ENCODE assay signal across 24 mouse cellular contexts in the genomic region with DNA sequence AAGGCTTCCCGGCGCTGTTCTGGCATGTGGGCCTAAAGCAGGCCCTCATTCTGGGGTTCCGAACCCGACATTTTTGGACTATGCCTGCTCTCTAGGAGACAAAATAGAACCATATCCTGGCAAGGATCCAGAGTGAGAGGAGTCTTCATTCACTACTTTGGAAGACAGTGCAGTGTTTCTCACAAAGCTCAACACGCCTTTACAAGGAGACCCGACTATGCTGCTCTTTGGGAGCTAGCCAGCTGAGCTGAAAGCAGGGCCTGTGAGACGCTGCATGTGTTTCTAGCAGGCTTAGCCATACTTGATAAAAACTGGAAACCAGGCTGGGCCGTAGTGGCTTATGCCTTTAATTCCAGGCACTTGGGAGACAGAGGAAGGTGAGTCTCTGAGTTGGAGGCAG. TPM values are rescaled to one million over a fixed set of nuclear protein-coding genes. Genes with fewer than 3 reads are reported as not detected.
DNase-seq lines count a peak whose midpoint lies in the region; ATAC-seq and TF ChIP-seq lines count a peak whose summit lies in the region.
"Had no signal": no experiment of that assay in that cellular context is flagged by ENCODE, and none has a peak within 500 bp of the region (broad histone marks: within the 10 kb centered on the region; RNA-seq: fewer than 3 reads in every experiment).

No protein-coding gene starts in this region.

- no peak overlapping the region for H3K4me3 ChIP-seq in forebrain, embryonic 14.5 days (ENCODE audit: low read depth, low read length)
- no peak overlapping the region for H3K4me3 ChIP-seq in forebrain, embryonic 13.5 days
- H3K4me3 ChIP-seq in hindbrain, embryonic 10.5 days = no peak overlapping the region
- H3K4me3 ChIP-seq in hindbrain, embryonic 11.5 days (ENCODE audit: low read depth, low read length) = no peak overlapping the region
- no peak overlapping the region for H3K4me3 ChIP-seq in midbrain, embryonic 11.5 days (ENCODE audit: low read depth, low read length)
- H3K4me3 ChIP-seq in midbrain, embryonic 10.5 days = no peak overlapping the region
- H3K4me3 ChIP-seq: erythroblast, embryonic 14.5 days; intestine, embryonic 15.5 days; limb, embryonic 15.5 days; liver, embryonic 15.5 days; neural tube, embryonic 15.5 days had no signal

- TF ChIP-seq POLR2A in brain, embryonic 14.5 days (IDR thresholded peaks at IDR 0.05; ENCODE audit: borderline replicate concordance, extremely low read depth, insufficient read depth, insufficient read length, poor library complexity, severe bottlenecking) = no peak

- peaks cover 4% of the 10 kb centered on the region; the same call in 1 of the 2 replicates for H3K4me1 ChIP-seq in forebrain, embryonic 14.5 days (ENCODE audit: control insufficient read depth, insufficient read depth, low read length)
- peaks cover 7% of the 10 kb centered on the region; the same call in 1 of the 2 replicates for H3K4me1 ChIP-seq in forebrain, embryonic 13.5 days
- peaks cover 12% of the 10 kb centered on the region; the same call in 1 of the 2 replicates for H3K4me1 ChIP-seq in hindbrain, embryonic 10.5 days (replicated peaks)
- H3K4me1 ChIP-seq in hindbrain, embryonic 11.5 days (replicated peaks; ENCODE audit: control insufficient read depth, insufficient read depth, low read length) = no peaks in the 10 kb centered on the region
- no peaks in the 10 kb centered on the region; the same call in 1 of the 2 replicates for H3K4me1 ChIP-seq in midbrain, embryonic 11.5 days (ENCODE audit: control insufficient read depth, insufficient read depth, low read length)
- peaks cover 7% of the 10 kb centered on the region; the same call in 1 of the 2 replicates for H3K4me1 ChIP-seq in midbrain, embryonic 10.5 days
- H3K4me1 ChIP-seq: liver, embryonic 15.5 days had no signal

- no peaks in the 10 kb centered on the region for H3K36me3 ChIP-seq in forebrain, embryonic 14.5 days (ENCODE audit: control insufficient read depth, insufficient read depth, low read length)
- H3K36me3 ChIP-seq in forebrain, embryonic 13.5 days (ENCODE audit: poor library complexity, severe bottlenecking) = no peaks in the 10 kb centered on the region
- H3K36me3 ChIP-seq in hindbrain, embryonic 10.5 days = no peaks in the 10 kb centered on the region
- no peaks in the 10 kb centered on the region for H3K36me3 ChIP-seq in hindbrain, embryonic 11.5 days (ENCODE audit: control insufficient read depth, insufficient read depth, low read length)
- no peaks in the 10 kb centered on the region for H3K36me3 ChIP-seq in midbrain, embryonic 11.5 days (ENCODE audit: control insufficient read depth, insufficient read depth, low read length)
- no peaks in the 10 kb centered on the region for H3K36me3 ChIP-seq in midbrain, embryonic 10.5 days
- H3K36me3 ChIP-seq: G1E; intestine, embryonic 15.5 days; limb, embryonic 15.5 days; liver, embryonic 15.5 days; neural tube, embryonic 15.5 days had no signal

- H3K9me3 ChIP-seq in forebrain, embryonic 14.5 days (replicated peaks; ENCODE audit: control insufficient read depth, low read length) = no peaks in the 10 kb centered on the region
- H3K9me3 ChIP-seq in forebrain, embryonic 13.5 days (replicated peaks) = no peaks in the 10 kb centered on the region
- H3K9me3 ChIP-seq in hindbrain, embryonic 10.5 days = no peaks in the 10 kb centered on the region
- no peaks in the 10 kb centered on the region for H3K9me3 ChIP-seq in hindbrain, embryonic 11.5 days (ENCODE audit: control insufficient read depth, low read length)
- no peaks in the 10 kb centered on the region for H3K9me3 ChIP-seq in midbrain, embryonic 11.5 days (ENCODE audit: control insufficient read depth, low read length)
- no peaks in the 10 kb centered on the region for H3K9me3 ChIP-seq in midbrain, embryonic 10.5 days (replicated peaks)
- H3K9me3 ChIP-seq: G1E; intestine, embryonic 15.5 days; limb, embryonic 15.5 days; liver, embryonic 15.5 days; neural tube, embryonic 15.5 days had no signal

- WGBS in forebrain, embryonic 14.5 days = 68% methylated on average over 8 of the region's 8 CpGs
- 79% methylated on average over 8 of the region's 8 CpGs for WGBS in forebrain, embryonic 13.5 days
- WGBS in hindbrain, embryonic 10.5 days = 91% methylated on average over 8 of the region's 8 CpGs
- WGBS in hindbrain, embryonic 11.5 days = 93% methylated on average over 8 of the region's 8 CpGs
- WGBS in midbrain, embryonic 11.5 days = 90% methylated on average over 8 of the region's 8 CpGs
- WGBS in midbrain, embryonic 10.5 days = 91% methylated on average over 8 of the region's 8 CpGs

- H3K4me2 ChIP-seq in forebrain, embryonic 14.5 days (ENCODE audit: low read length) = no peak overlapping the region
- no peak overlapping the region for H3K4me2 ChIP-seq in forebrain, embryonic 13.5 days
- no peak overlapping the region for H3K4me2 ChIP-seq in hindbrain, embryonic 11.5 days (replicated peaks; ENCODE audit: low read depth, low read length)
- no peak overlapping the region for H3K4me2 ChIP-seq in midbrain, embryonic 11.5 days
- H3K4me2 ChIP-seq: hindbrain, embryonic 14.5 days; intestine, embryonic 15.5 days; limb, embryonic 15.5 days; liver, embryonic 15.5 days; neural tube, embryonic 15.5 days had no signal

- H3K27ac ChIP-seq in forebrain, embryonic 14.5 days (ENCODE audit: low read depth, low read length) = no peak overlapping the region
- no peak overlapping the region for H3K27ac ChIP-seq in forebrain, embryonic 13.5 days
- H3K27ac ChIP-seq in hindbrain, embryonic 10.5 days = 0 out of 2 replicates have a peak overlapping the region, but pooled peaks have one; percentile 59
- H3K27ac ChIP-seq in hindbrain, embryonic 11.5 days (ENCODE audit: low read depth, low read length) = no peak overlapping the region
- no peak overlapping the region for H3K27ac ChIP-seq in midbrain, embryonic 11.5 days (ENCODE audit: low read depth, low read length)
- H3K27ac ChIP-seq in midbrain, embryonic 10.5 days (replicated peaks) = no peak overlapping the region
- H3K27ac ChIP-seq: hindbrain, embryonic 14.5 days; intestine, embryonic 15.5 days; limb, embryonic 15.5 days; liver, embryonic 15.5 days; neural tube, embryonic 15.5 days had no signal

- ATAC-seq in forebrain, embryonic 14.5 days = no peak
- ATAC-seq in forebrain, embryonic 13.5 days = no peak
- no peak for ATAC-seq in hindbrain, embryonic 11.5 days (ENCODE audit: low FRiP score)
- ATAC-seq in midbrain, embryonic 11.5 days (ENCODE audit: low FRiP score) = no peak
- ATAC-seq: intestine, embryonic 15.5 days; lung, postnatal 0 days; midbrain, embryonic 16.5 days had no signal

- peak; percentile 55 for DNase-seq in forebrain, embryonic 14.5 days (ENCODE audit: low spot score)
- no peak for DNase-seq in hindbrain, embryonic 10.5 days (ENCODE audit: low spot score)
- no peak for DNase-seq in hindbrain, embryonic 11.5 days (ENCODE audit: low spot score)
- peak; percentile 61 for DNase-seq in midbrain, embryonic 11.5 days (ENCODE audit: low spot score, missing footprints)
- no peak for DNase-seq in midbrain, embryonic 10.5 days (ENCODE audit: low spot score)
- peak; percentile 62 for DNase-seq in brain, embryonic 14.5 days (ENCODE audit: low read depth)
- no peak for DNase-seq in adrenal gland, postnatal 10 days
- DNase-seq: adrenal gland, postnatal 25 days; cerebellum, adult 2 months; gastrocnemius, postnatal 25 days; kidney, adult 9 months; kidney, postnatal 4 days; layer of hippocampus, adult 9-11 months; thymus, adult 2 months had no signal

- no peaks in the 10 kb centered on the region for H3K27me3 ChIP-seq in forebrain, embryonic 14.5 days (replicated peaks; ENCODE audit: control insufficient read depth, insufficient read depth, low read length)
- H3K27me3 ChIP-seq in forebrain, embryonic 13.5 days = no peaks in the 10 kb centered on the region
- no peaks in the 10 kb centered on the region for H3K27me3 ChIP-seq in hindbrain, embryonic 10.5 days (ENCODE audit: insufficient read depth, poor library complexity, severe bottlenecking)
- H3K27me3 ChIP-seq in hindbrain, embryonic 11.5 days (ENCODE audit: control insufficient read depth, insufficient read depth, low read length) = no peaks in the 10 kb centered on the region
- no peaks in the 10 kb centered on the region for H3K27me3 ChIP-seq in midbrain, embryonic 11.5 days (ENCODE audit: control insufficient read depth, insufficient read depth, low read length)
- no peaks in the 10 kb centered on the region for H3K27me3 ChIP-seq in midbrain, embryonic 10.5 days (ENCODE audit: low read depth, poor library complexity, severe bottlenecking)
- H3K27me3 ChIP-seq: intestine, embryonic 15.5 days; limb, embryonic 15.5 days; liver, embryonic 15.5 days; neural tube, embryonic 15.5 days had no signal

- no peak overlapping the region for H3K9ac ChIP-seq in forebrain, embryonic 14.5 days (ENCODE audit: low read length)
- no peak overlapping the region for H3K9ac ChIP-seq in forebrain, embryonic 13.5 days
- H3K9ac ChIP-seq in hindbrain, embryonic 11.5 days (ENCODE audit: low read depth, low read length) = no peak overlapping the region
- no peak overlapping the region for H3K9ac ChIP-seq in midbrain, embryonic 11.5 days (ENCODE audit: low read length)
- H3K9ac ChIP-seq: hindbrain, embryonic 14.5 days; intestine, embryonic 15.5 days; limb, embryonic 15.5 days; liver, embryonic 15.5 days; neural tube, embryonic 15.5 days had no signal

- TF ChIP-seq CTCF in brain, embryonic 14.5 days (IDR thresholded peaks at IDR 0.05; ENCODE audit: borderline replicate concordance, extremely low read depth, insufficient read depth, insufficient read length) = no peak

RNA-seq across cellular contexts. Expression of a gene that starts 57.0 kb away (rescaled TPM):
- 5.9 and 6.9 TPM in 2 replicates for polyA plus RNA-seq in forebrain, embryonic 14.5 days (2014; fragmentation: Nextera tagmentation; extraction: Ambion mirVana)
- polyA plus RNA-seq in forebrain, embryonic 13.5 days (2015; fragmentation: Nextera tagmentation; extraction: Ambion mirVana) = 27.3 and 30.7 TPM in 2 replicates
- 25.4 and 29.6 TPM in 2 replicates for polyA plus RNA-seq in hindbrain, embryonic 10.5 days (2016; fragmentation: Nextera tagmentation; extraction: Ambion mirVana)
- 4.3 and 5.9 TPM in 2 replicates for polyA plus RNA-seq in hindbrain, embryonic 11.5 days (2014; fragmentation: Nextera tagmentation; extraction: Ambion mirVana)
- 3.1 and 3.4 TPM in 2 replicates for polyA plus RNA-seq in midbrain, embryonic 11.5 days (2014; fragmentation: Nextera tagmentation; extraction: Ambion mirVana)
- 20.8 and 26.3 TPM in 2 replicates for polyA plus RNA-seq in midbrain, embryonic 10.5 days (2016; fragmentation: Nextera tagmentation; extraction: Ambion mirVana)
- 64.2 and 66.1 TPM in 2 replicates for polyA plus RNA-seq in brain, embryonic 14.5 days (2012; rRNA removed)
- 10 to 100 TPM; 27.3 to 28.9 TPM for total RNA-seq in adrenal gland, postnatal 10 days (2021)
- polyA plus RNA-seq: G1E had no signal

Comparison
In these comparisons a context has a peak if more than half of its experiments do, and no peak if none do; other contexts are left out.
1. DNase-seq: peak in forebrain, embryonic 14.5 days (single experiment), midbrain, embryonic 11.5 days (single experiment) and brain, embryonic 14.5 days (single experiment); none in hindbrain, embryonic 10.5 days (single experiment), hindbrain, embryonic 11.5 days (single experiment), midbrain, embryonic 10.5 days (single experiment) and adrenal gland, postnatal 10 days (single experiment).